Mouse (Mus musculus): ENCODE data around the gene 4933414I15Rik. TPM values are rescaled to one million over a fixed set of nuclear protein-coding genes. Genes with fewer than 3 reads are reported as not detected.

The 4933414I15Rik gene
- not detected for polyA plus RNA-seq (2014; fragmentation: Illumina TruSeq; extraction: RNeasy Lipid Tissue Mini Kit (QIAGEN cat#74804); ENCODE audit: low read depth, low replicate concordance)

GRCm38 (mm10) chr11:50943506-50943905, at the start of gene 4933414I15Rik:
Gene 4933414I15Rik, minus strand, starts transcription at chr11:50943765.

GRCm38 (mm10) chr11:50981667-50982066, 38.1 kb upstream of the 4933414I15Rik start, which contains the start of gene Olfr1377:
Gene Olfr1377, plus strand, starts transcription at chr11:50981967.

GRCm38 (mm10) chr11:50966230-50966629, 22.7 kb upstream of the 4933414I15Rik start, which contains the start of gene Olfr1378:
Gene Olfr1378, plus strand, starts transcription at chr11:50966530.

GRCm38 (mm10) chr11:50953665-50954064, 10.1 kb upstream of the 4933414I15Rik start, which contains the start of gene Prop1:
Gene Prop1, minus strand, starts transcription at chr11:50953765.

GRCm38 (mm10) chr11:50931451-50931866, 12.1 kb downstream of the 4933414I15Rik start, which contains the start of gene Zfp354b:
Gene Zfp354b, minus strand, starts transcription at chr11:50931633.

GRCm38 (mm10) chr11:50915671-50916320, 27.8 kb downstream of the 4933414I15Rik start, which contains the start of gene Zfp2:
Gene Zfp2, minus strand, starts transcription at chr11:50916165.

Other genes starting within 250 kb of the 4933414I15Rik start
- gene Zfp354c, start 116.0 kb downstream of the 4933414I15Rik start, polyA plus RNA-seq (2014; fragmentation: Illumina TruSeq; extraction: RNeasy Lipid Tissue Mini Kit (QIAGEN cat#74804); ENCODE audit: low read depth, low replicate concordance), result 11.5 TPM
- gene Zfp879, start 102.2 kb downstream of the 4933414I15Rik start, polyA plus RNA-seq (2014; fragmentation: Illumina TruSeq; extraction: RNeasy Lipid Tissue Mini Kit (QIAGEN cat#74804); ENCODE audit: low read depth, low replicate concordance), result 0.76 TPM
- gene Grm6, start 93.1 kb downstream of the 4933414I15Rik start, polyA plus RNA-seq (2014; fragmentation: Illumina TruSeq; extraction: RNeasy Lipid Tissue Mini Kit (QIAGEN cat#74804); ENCODE audit: low read depth, low replicate concordance), result not detected
- gene Zfp454, start 56.1 kb downstream of the 4933414I15Rik start, polyA plus RNA-seq (2014; fragmentation: Illumina TruSeq; extraction: RNeasy Lipid Tissue Mini Kit (QIAGEN cat#74804); ENCODE audit: low read depth, low replicate concordance), result 5.1 TPM
- 27.2 TPM for gene Zfp2, start 27.6 kb downstream of the 4933414I15Rik start, polyA plus RNA-seq (2014; fragmentation: Illumina TruSeq; extraction: RNeasy Lipid Tissue Mini Kit (QIAGEN cat#74804); ENCODE audit: low read depth, low replicate concordance)
- 7.4 TPM for gene Zfp354b, start 12.1 kb downstream of the 4933414I15Rik start, polyA plus RNA-seq (2014; fragmentation: Illumina TruSeq; extraction: RNeasy Lipid Tissue Mini Kit (QIAGEN cat#74804); ENCODE audit: low read depth, low replicate concordance)
- gene Prop1, start 10.0 kb upstream of the 4933414I15Rik start, polyA plus RNA-seq (2014; fragmentation: Illumina TruSeq; extraction: RNeasy Lipid Tissue Mini Kit (QIAGEN cat#74804); ENCODE audit: low read depth, low replicate concordance), result not detected
- not detected for gene Olfr1378, start 22.8 kb upstream of the 4933414I15Rik start, polyA plus RNA-seq (2014; fragmentation: Illumina TruSeq; extraction: RNeasy Lipid Tissue Mini Kit (QIAGEN cat#74804); ENCODE audit: low read depth, low replicate concordance)
- not detected for gene Olfr1377, start 38.2 kb upstream of the 4933414I15Rik start, polyA plus RNA-seq (2014; fragmentation: Illumina TruSeq; extraction: RNeasy Lipid Tissue Mini Kit (QIAGEN cat#74804); ENCODE audit: low read depth, low replicate concordance)
- not detected for gene Olfr51, start 59.8 kb upstream of the 4933414I15Rik start, polyA plus RNA-seq (2014; fragmentation: Illumina TruSeq; extraction: RNeasy Lipid Tissue Mini Kit (QIAGEN cat#74804); ENCODE audit: low read depth, low replicate concordance)
- gene Olfr54, start 70.5 kb upstream of the 4933414I15Rik start, polyA plus RNA-seq (2014; fragmentation: Illumina TruSeq; extraction: RNeasy Lipid Tissue Mini Kit (QIAGEN cat#74804); ENCODE audit: low read depth, low replicate concordance), result 0.87 TPM
- not detected for gene Olfr1375, start 104.3 kb upstream of the 4933414I15Rik start, polyA plus RNA-seq (2014; fragmentation: Illumina TruSeq; extraction: RNeasy Lipid Tissue Mini Kit (QIAGEN cat#74804); ENCODE audit: low read depth, low replicate concordance)
- gene Zfp354a, start 115.5 kb upstream of the 4933414I15Rik start, polyA plus RNA-seq (2014; fragmentation: Illumina TruSeq; extraction: RNeasy Lipid Tissue Mini Kit (QIAGEN cat#74804); ENCODE audit: low read depth, low replicate concordance), result 20.1 TPM

Measured in adrenal gland, adult 10 weeks (tissue).